Mouse (Mus musculus): Measurements from ENCODE around the gene Cops4. TPM values are rescaled to one million over a fixed set of nuclear protein-coding genes. Genes with fewer than 3 reads are reported as not detected.
A peak's percentile ranks its signal among the peaks of the same experiment; 100 is the strongest.

Gene Cops4
- total RNA-seq, 2 experiments from 2014 or later, result 75.3 to 84.8 TPM

GRCm38 (mm10) chr5:100546294-100547080 is 28.4 kb downstream of the Cops4 start:
- no peak overlapping the region for H3K4me3 ChIP-seq

DNA sequence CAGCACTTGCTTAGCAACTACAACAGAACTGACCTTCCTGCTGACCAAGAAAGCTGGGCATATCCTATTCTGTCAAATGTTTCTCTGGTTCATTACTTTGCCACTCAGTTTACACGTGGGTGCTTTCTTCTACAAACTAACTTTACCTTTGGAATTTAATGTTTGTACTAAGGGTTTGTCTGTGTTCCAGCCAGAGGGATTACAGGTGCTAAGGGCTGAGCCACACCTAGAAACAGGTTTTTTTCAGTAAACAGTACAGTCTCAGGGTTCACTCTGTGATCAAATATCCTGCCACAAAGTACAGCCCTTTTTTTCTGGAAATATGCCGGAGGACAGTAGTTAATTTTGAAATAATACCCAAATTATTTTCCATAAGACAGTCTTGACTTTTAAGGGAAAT is 30.1 kb downstream of the Cops4 start:
- no peak overlapping the region for H3K4me3 ChIP-seq
- intact Hi-C loops (cut with DNase I), result no loop called here
- TF ChIP-seq CTCF (IDR thresholded peaks at IDR 0.05), result no peak

More at GRCm38 (mm10) chr5:100546294-100547080, 28.4 kb downstream of the Cops4 start:
- no peak overlapping the region for H3K27ac ChIP-seq
- peak; percentile 44 for TF ChIP-seq CTCF (IDR thresholded peaks at IDR 0.05)
- DNase-seq (ENCODE audit: extremely low spot score in 1 of 2, low spot score in 2 of 2), result no peak
- intact Hi-C loops (cut with DNase I), result loop anchor here (2.0 kb wide), 1 partner anchor 118 kb away; no protein-coding TSS in a partner anchor

DNA sequence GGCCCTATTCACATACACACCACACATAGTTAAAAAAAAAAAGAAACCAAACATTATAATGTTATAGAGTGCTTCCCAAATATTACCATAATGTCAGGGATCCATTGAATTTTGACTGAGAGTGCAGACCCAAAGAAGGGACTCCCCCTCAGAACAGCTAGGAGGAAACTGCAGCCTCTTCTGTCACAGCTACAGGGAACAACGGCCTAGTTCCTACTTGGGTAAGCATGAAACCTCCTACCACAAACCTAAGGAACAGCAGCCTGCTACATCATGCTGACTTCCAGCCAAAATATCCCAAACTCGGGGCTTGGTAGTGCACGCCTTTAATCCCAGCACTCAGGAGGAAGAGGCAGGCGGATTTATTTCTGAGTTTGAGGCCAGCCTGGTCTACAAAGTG is 31.2 kb downstream of the Cops4 start:
- no peak overlapping the region for H3K27ac ChIP-seq
- intact Hi-C loops (cut with DNase I), result no loop called here
- no peak for TF ChIP-seq CTCF (IDR thresholded peaks at IDR 0.05)
- no peak overlapping the region for H3K4me3 ChIP-seq
- DNase-seq (ENCODE audit: extremely low spot score in 1 of 2, low spot score in 2 of 2), result no peak

More for the DNA sequence above, 30.1 kb downstream of the Cops4 start:
- DNase-seq (ENCODE audit: extremely low spot score in 1 of 2, low spot score in 2 of 2), result no peak
- no peak overlapping the region for H3K27ac ChIP-seq

DNA sequence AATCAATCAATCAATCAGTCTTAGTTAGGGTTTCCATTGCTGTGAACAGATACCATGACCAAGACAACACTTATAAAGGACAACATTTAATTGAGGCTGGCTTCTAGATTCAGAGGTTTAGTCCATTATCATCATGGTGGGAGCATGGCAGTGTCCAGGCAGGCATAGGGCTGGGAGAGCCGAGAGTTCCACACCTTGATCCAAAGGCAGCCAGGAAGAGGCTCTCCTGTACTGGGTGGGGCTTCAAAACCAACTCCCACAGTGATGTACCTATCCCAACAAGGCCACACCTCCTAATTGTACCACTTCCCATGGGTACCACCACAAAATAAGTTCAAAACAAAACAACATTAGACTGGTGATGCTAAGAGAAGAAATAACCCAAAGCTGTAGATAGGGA is 32.0 kb downstream of the Cops4 start:
- no peak overlapping the region for H3K27ac ChIP-seq
- intact Hi-C loops (cut with DNase I), result no loop called here
- TF ChIP-seq CTCF (IDR thresholded peaks at IDR 0.05), result no peak

GRCm38 (mm10) chr5:100551952-100552351 is 33.8 kb downstream of the Cops4 start:
- Histone ChIP-seq H3K4me3 (no peak overlapping the region), H3K27ac (no peak overlapping the region)
- TF ChIP-seq CTCF (IDR thresholded peaks at IDR 0.05), result no peak
- no peak for DNase-seq (ENCODE audit: extremely low spot score in 1 of 2, low spot score in 2 of 2)
- intact Hi-C loops (cut with DNase I), result no loop called here

More for the DNA sequence above, 32.0 kb downstream of the Cops4 start:
- H3K4me3 ChIP-seq, result no peak overlapping the region
- DNase-seq (ENCODE audit: extremely low spot score in 1 of 2, low spot score in 2 of 2), result no peak

DNA sequence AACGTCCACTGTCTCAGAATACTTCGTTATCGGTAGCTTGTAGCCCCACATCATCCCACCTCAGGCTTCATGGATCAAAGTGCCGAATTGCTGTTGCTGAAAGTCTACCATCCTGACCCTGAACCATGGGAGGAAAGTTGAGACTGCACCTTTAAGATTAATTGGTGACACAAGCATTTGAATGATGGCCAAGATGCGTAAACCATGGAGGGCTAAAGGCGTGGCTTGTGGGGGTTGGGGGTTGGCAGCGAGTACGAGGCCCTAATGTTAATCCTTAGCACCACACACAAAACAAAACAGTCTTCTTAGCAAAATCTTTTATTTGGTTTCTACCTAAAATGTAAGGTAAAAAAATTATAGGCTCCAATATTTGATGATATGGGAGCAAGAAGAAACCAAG is 35.3 kb downstream of the Cops4 start:
- H3K27ac ChIP-seq, result no peak overlapping the region
- intact Hi-C loops (cut with DNase I), result no loop called here
- DNase-seq (ENCODE audit: extremely low spot score in 1 of 2, low spot score in 2 of 2), result no peak
- TF ChIP-seq CTCF (IDR thresholded peaks at IDR 0.05), result no peak
- no peak overlapping the region for H3K4me3 ChIP-seq

- TF ChIP-seq CTCF (IDR thresholded peaks at IDR 0.05), result no peak
- intact Hi-C loops (cut with DNase I), result loop anchor here (5.0 kb wide), 1 partner anchor 115 kb away; no protein-coding TSS in a partner anchor
- Histone ChIP-seq H3K27ac (no peak overlapping the region), H3K4me3 (no peak overlapping the region)
- no peak for DNase-seq (ENCODE audit: extremely low spot score in 1 of 2, low spot score in 2 of 2)
Observed at GRCm38 (mm10) chr5:100557019-100557418, 38.9 kb downstream of the Cops4 start.

DNA sequence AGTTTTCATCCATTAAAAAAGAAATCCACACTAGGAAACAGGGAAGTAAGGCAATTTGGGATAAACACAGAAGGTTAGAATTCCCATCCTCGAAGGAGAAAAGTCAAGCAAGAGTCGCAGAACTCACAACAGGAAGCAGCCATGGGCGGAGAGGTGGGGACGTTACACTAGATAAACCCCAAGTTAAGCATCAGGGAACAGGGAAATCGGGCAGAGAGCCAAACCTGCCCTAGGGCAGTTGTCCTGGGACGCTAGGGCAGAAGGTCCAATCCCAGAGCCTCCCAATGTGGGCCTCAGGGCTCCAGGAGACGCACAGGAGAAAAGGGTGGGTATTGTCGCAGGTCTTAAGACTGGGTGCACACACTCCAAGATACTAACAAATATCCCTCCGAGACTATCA is 39.4 kb downstream of the Cops4 start:
- TF ChIP-seq CTCF (IDR thresholded peaks at IDR 0.05), result no peak
- no peak overlapping the region for H3K4me3 ChIP-seq
- no peak overlapping the region for H3K27ac ChIP-seq
- DNase-seq (ENCODE audit: extremely low spot score in 1 of 2, low spot score in 2 of 2), result no peak
- intact Hi-C loops (cut with DNase I), result loop anchor here (5.0 kb wide), 1 partner anchor 115 kb away; no protein-coding TSS in a partner anchor

DNA sequence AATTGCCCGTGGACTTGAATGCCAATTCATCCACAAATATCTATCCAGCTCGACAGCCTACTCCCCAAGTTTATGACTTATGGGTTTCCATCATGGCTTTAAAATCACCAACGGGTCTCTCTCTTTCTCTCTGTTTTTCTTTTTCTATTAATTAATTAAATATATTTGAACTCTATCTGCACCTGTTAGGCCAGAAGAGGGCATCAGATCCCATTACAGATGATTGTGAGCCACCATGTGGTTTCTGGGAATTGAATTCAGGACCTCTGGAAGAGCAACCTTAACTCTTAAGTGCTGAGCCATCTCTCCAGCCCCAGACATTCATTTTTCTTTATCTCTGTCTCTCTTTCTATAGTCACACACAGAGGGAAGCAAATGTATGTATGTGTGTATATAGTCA is 40.7 kb downstream of the Cops4 start:
- no peak for DNase-seq (ENCODE audit: extremely low spot score in 1 of 2, low spot score in 2 of 2)
- peak; percentile 12 for TF ChIP-seq CTCF (IDR thresholded peaks at IDR 0.05)
- intact Hi-C loops (cut with DNase I), result loop anchor here (5.0 kb wide), 1 partner anchor 114 kb away; no protein-coding TSS in a partner anchor
- Histone ChIP-seq H3K4me3 (no peak overlapping the region), H3K27ac (no peak overlapping the region)

GRCm38 (mm10) chr5:100559357-100559756 is 41.2 kb downstream of the Cops4 start:
- intact Hi-C loops (cut with DNase I), result loop anchor here (5.0 kb wide), 1 partner anchor 113 kb away; no protein-coding TSS in a partner anchor
- H3K4me3 ChIP-seq, result no peak overlapping the region
- H3K27ac ChIP-seq, result no peak overlapping the region
- DNase-seq (ENCODE audit: extremely low spot score in 1 of 2, low spot score in 2 of 2), result no peak
- TF ChIP-seq CTCF (IDR thresholded peaks at IDR 0.05), result no peak

GRCm38 (mm10) chr5:100562702-100563101 is 44.6 kb downstream of the Cops4 start:
- no peak for DNase-seq (ENCODE audit: extremely low spot score in 1 of 2, low spot score in 2 of 2)
- Histone ChIP-seq H3K27ac (no peak overlapping the region), H3K4me3 (no peak overlapping the region)
- intact Hi-C loops (cut with DNase I), result loop anchor here (10.0 kb wide), 1 partner anchor 352 kb away; no protein-coding TSS in a partner anchor
- TF ChIP-seq CTCF (IDR thresholded peaks at IDR 0.05), result no peak

DNA sequence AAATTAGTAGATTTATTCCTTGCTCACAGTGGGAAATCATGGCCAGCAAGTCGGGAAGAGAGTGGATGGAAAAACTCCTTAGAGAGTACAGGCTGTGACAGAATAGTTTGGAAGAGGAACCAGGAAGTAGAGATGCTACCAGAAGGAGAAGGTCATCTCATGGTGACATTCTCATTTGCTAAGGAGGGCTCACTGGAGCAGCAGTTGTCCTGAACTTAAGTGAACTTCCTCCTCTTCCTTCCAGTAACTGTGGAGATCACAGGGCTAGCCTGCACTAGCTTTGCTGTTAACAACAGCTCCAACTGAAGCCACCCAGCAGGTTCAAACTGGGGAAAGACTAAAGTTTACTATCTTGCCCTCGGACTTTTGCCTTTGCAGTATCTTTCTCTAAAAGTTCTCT is 48.7 kb downstream of the Cops4 start:
- no peak for TF ChIP-seq CTCF (IDR thresholded peaks at IDR 0.05)
- intact Hi-C loops (cut with DNase I), result loop anchor here (10.0 kb wide), 1 partner anchor 348 kb away; no protein-coding TSS in a partner anchor

More for the DNA sequence above, 48.7 kb downstream of the Cops4 start:
- DNase-seq (ENCODE audit: extremely low spot score in 1 of 2, low spot score in 2 of 2), result no peak
- Histone ChIP-seq H3K4me3 (no peak overlapping the region), H3K27ac (no peak overlapping the region)
